Mouse (Mus musculus): ENCODE measurements around the gene Klf16.

DNA sequence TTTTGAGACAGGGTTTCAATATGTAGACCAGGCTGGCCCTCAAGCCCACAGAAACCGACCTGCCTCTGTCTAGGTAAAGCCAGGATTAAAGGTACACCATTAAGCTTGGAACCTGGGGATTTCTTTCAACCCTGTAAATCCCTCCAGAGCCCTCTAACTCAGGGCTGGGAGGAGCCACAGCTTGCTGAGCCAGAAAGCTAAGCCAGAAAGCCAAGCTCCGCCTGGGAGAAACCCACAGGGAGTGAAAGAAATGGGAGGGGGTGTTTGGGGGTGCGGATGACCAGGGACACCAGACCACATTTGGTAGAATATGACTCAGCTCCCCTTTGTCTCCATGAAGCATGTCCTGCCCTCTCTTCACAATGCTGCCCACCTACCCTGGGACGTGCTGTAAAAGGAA, 19.2 kb upstream of the Klf16 start:
- TF ChIP-seq CTCF (IDR thresholded peaks at IDR 0.05; ENCODE audit: insufficient read depth, low read depth, low read length), result no peak
- TF ChIP-seq POLR2A (IDR thresholded peaks at IDR 0.05; ENCODE audit: insufficient read depth, low read depth, low read length), result no peak
